Mouse (Mus musculus): ENCODE measurements at regions not wholly inside any gene's neighbourhood (a gene's known extent, or its start where the extent isn't known, plus 50 kb on each side); places are given as distances from the start of the nearest gene placed in this dataset.

DNA sequence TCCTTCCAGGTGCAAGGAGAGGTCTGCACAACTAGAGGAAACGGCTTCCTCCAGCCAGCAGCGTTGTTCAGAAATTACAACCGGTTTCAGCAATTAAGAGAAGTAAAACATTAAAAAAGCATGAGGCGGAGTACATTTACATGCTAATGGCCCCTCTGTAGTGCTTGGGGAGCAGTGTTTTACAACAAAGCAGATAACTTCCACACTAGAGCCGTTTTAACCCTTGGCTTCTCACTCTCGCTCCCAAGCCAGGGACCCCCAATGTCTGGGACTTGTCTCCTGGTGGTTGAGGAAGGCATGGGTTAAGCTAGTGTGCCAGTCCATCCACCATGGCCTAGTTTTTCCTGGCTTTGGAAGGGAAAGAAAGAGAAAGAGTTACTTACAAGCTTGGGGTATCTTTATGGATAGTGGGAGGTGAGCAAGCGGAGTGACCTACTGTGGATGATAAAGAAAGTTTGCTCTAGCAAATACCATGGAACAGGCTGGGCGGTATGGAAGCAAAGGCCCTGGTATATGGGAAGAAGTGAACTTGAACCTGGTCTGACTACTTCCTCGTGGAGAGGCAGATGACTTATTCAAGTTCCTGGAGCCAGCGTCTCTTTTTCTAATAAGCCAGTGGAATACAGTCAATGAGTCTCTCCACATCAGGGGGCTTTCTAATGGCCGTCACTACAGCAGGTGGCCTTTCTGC, 90.8 kb downstream of the Sox9 start:
- dilution Hi-C loops (cut with MboI; ENCODE audit: extremely low pct_ligation_motif_present, extremely low pct_unique_long_range_greater_than_20kb, low sequenced_read_pairs) (no loop called here), in situ Hi-C loops (cut with MboI; ENCODE audit: low pct_ligation_motif_present, low pct_unique_long_range_greater_than_20kb, low sequenced_read_pairs) (no loop called here)
- DNase-seq (ENCODE audit: extremely low read depth), result no peak

DNA sequence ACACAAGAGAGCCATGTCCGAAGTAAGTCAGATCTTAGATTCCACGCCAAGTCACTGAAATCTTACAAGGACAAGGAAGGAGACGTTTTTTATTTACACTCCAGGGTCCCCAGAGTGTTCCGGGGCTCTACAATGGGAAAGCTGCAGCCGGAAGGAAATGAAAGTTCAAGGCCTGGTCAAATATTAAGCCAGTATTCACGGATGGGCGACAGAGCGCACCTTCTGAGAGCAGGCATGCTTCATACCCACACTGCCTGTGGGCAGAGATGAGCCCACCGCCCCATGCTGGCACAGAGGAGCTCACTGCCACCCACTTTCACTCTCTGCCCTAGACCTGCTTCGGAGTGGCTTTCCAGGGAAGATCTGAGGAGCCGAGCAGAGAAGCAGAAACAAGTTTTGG, 92.2 kb downstream of the Sox9 start:
- no peak for DNase-seq (ENCODE audit: extremely low read depth)

More for the DNA sequence above, 90.8 kb downstream of the Sox9 start:
- TF ChIP-seq POLR2AphosphoS2 (IDR thresholded peaks at IDR 0.05; ENCODE audit: low read depth, low read length), result no peak
- TF ChIP-seq ZMIZ1 (IDR thresholded peaks at IDR 0.05; ENCODE audit: low read depth, low read length), result no peak
- TF ChIP-seq ETS1 (conservative IDR thresholded peaks at IDR 0.05; ENCODE audit: low read depth, low read length), result no peak
- TF ChIP-seq RAD21 (IDR thresholded peaks at IDR 0.05; ENCODE audit: low read depth, low read length), result no peak
- no peak for TF ChIP-seq HCFC1 (IDR thresholded peaks at IDR 0.05; ENCODE audit: low read depth, low read length)
- no peak for TF ChIP-seq MAFK (IDR thresholded peaks at IDR 0.05; ENCODE audit: insufficient replicate concordance, low read length)
- TF ChIP-seq KAT2A (IDR thresholded peaks at IDR 0.05; ENCODE audit: insufficient replicate concordance, low read length), result no peak
- TF ChIP-seq MAX (IDR thresholded peaks at IDR 0.05; ENCODE audit: low read length), result no peak
- no peak for TF ChIP-seq IRF4 (IDR thresholded peaks at IDR 0.05; ENCODE audit: low read depth, low read length)
- no peak for TF ChIP-seq NRF1 (IDR thresholded peaks at IDR 0.05; ENCODE audit: low read depth, low read length)
- TF ChIP-seq EP300 (IDR thresholded peaks at IDR 0.05; ENCODE audit: low read length), result no peak
- no peak for TF ChIP-seq ZKSCAN1 (IDR thresholded peaks at IDR 0.05; ENCODE audit: borderline replicate concordance, low read depth, low read length)
- TF ChIP-seq MAZ (IDR thresholded peaks at IDR 0.05; ENCODE audit: low read depth, low read length), result no peak
- TF ChIP-seq ELF1 (IDR thresholded peaks at IDR 0.05; ENCODE audit: low read depth, low read length), result no peak
- no peak for TF ChIP-seq USF1 (IDR thresholded peaks at IDR 0.05; ENCODE audit: low read depth, low read length)
- TF ChIP-seq POLR2A (IDR thresholded peaks at IDR 0.05; ENCODE audit: low read depth, low read length), result no peak
- TF ChIP-seq CHD2 (IDR thresholded peaks at IDR 0.05; ENCODE audit: low read length), result no peak
- no peak for TF ChIP-seq CHD1 (IDR thresholded peaks at IDR 0.05; ENCODE audit: low read depth, low read length)
- H3K27ac ChIP-seq (ENCODE audit: insufficient read depth, low read depth), result no peak overlapping the region
- no peaks in the 10 kb centered on the region for H3K4me1 ChIP-seq (ENCODE audit: control insufficient read depth in 1 of 2, insufficient read depth in 2 of 2)
- no peak overlapping the region for H3K4me2 ChIP-seq (ENCODE audit: insufficient read depth, low read depth, poor library complexity, severe bottlenecking)
- no peak overlapping the region for H3K4me3 ChIP-seq (replicated peaks in 1 of 3; ENCODE audit: low read depth in 2 of 3, low read length in 2 of 3, poor library complexity in 1 of 3)
- H3K27me3 ChIP-seq (replicated peaks), result no peaks in the 10 kb centered on the region
- H3K9ac ChIP-seq (ENCODE audit: insufficient read depth, low read depth), result no peak overlapping the region
- H3K36me3 ChIP-seq (replicated peaks in 1 of 2; ENCODE audit: control insufficient read depth in 1 of 2, insufficient read depth in 1 of 2, low read length in 1 of 2), result no peaks in the 10 kb centered on the region
- no peaks in the 10 kb centered on the region for H3K79me2 ChIP-seq (replicated peaks; ENCODE audit: control insufficient read depth, extremely low read depth, insufficient read depth, poor library complexity, severe bottlenecking)
- no peaks in the 10 kb centered on the region for H3K9me3 ChIP-seq (replicated peaks; ENCODE audit: low read length)

More for the DNA sequence above, 92.2 kb downstream of the Sox9 start:
- no peaks in the 10 kb centered on the region for H3K27me3 ChIP-seq (replicated peaks)
- no peaks in the 10 kb centered on the region for H3K79me2 ChIP-seq (replicated peaks; ENCODE audit: control insufficient read depth, extremely low read depth, insufficient read depth, poor library complexity, severe bottlenecking)
- dilution Hi-C loops (cut with MboI; ENCODE audit: extremely low pct_ligation_motif_present, extremely low pct_unique_long_range_greater_than_20kb, low sequenced_read_pairs), result no loop called here
- no peak for TF ChIP-seq ZMIZ1 (IDR thresholded peaks at IDR 0.05; ENCODE audit: low read depth, low read length)
- no peak for TF ChIP-seq POLR2A (IDR thresholded peaks at IDR 0.05; ENCODE audit: low read depth, low read length)
- TF ChIP-seq TCF12 (IDR thresholded peaks at IDR 0.05; ENCODE audit: low read depth, low read length), result no peak
- TF ChIP-seq ZKSCAN1 (IDR thresholded peaks at IDR 0.05; ENCODE audit: borderline replicate concordance, low read depth, low read length), result no peak
- no peak for TF ChIP-seq USF2 (conservative IDR thresholded peaks at IDR 0.05; ENCODE audit: low read depth, low read length)
- no peak for TF ChIP-seq PAX5 (IDR thresholded peaks at IDR 0.05; ENCODE audit: low read length)
- no peak for TF ChIP-seq MXI1 (IDR thresholded peaks at IDR 0.05; ENCODE audit: low read depth, low read length)
- no peak for TF ChIP-seq MAZ (IDR thresholded peaks at IDR 0.05; ENCODE audit: low read depth, low read length)
- TF ChIP-seq JUND (conservative IDR thresholded peaks at IDR 0.05; ENCODE audit: low read depth, low read length), result no peak
- TF ChIP-seq RCOR1 (conservative IDR thresholded peaks at IDR 0.05; ENCODE audit: low read depth, low read length), result no peak
- TF ChIP-seq IRF4 (IDR thresholded peaks at IDR 0.05; ENCODE audit: low read depth, low read length), result no peak
- TF ChIP-seq RAD21 (IDR thresholded peaks at IDR 0.05; ENCODE audit: low read depth, low read length), result no peak
- TF ChIP-seq POLR2AphosphoS2 (IDR thresholded peaks at IDR 0.05; ENCODE audit: low read depth, low read length), result no peak
- no peak for TF ChIP-seq TBP (conservative IDR thresholded peaks at IDR 0.05; ENCODE audit: low read depth, low read length)
- no peak for TF ChIP-seq USF1 (IDR thresholded peaks at IDR 0.05; ENCODE audit: low read depth, low read length)
- no peak for TF ChIP-seq SMC3 (IDR thresholded peaks at IDR 0.05; ENCODE audit: low read depth, low read length)
- TF ChIP-seq ZC3H11A (IDR thresholded peaks at IDR 0.05; ENCODE audit: low read depth, low read length), result no peak
- TF ChIP-seq CHD1 (IDR thresholded peaks at IDR 0.05; ENCODE audit: low read depth, low read length), result no peak
- H3K27ac ChIP-seq (ENCODE audit: insufficient read depth, low read depth), result no peak overlapping the region
- H3K4me3 ChIP-seq (replicated peaks in 1 of 3; ENCODE audit: low read depth in 2 of 3, low read length in 2 of 3, poor library complexity in 1 of 3), result no peak overlapping the region
- in situ Hi-C loops (cut with MboI; ENCODE audit: low pct_ligation_motif_present, low pct_unique_long_range_greater_than_20kb, low sequenced_read_pairs), result no loop called here
- no peak overlapping the region for H3K9ac ChIP-seq (ENCODE audit: insufficient read depth, low read depth)
- no peak overlapping the region for H3K4me2 ChIP-seq (ENCODE audit: insufficient read depth, low read depth, poor library complexity, severe bottlenecking)
- no peaks in the 10 kb centered on the region for H3K9me3 ChIP-seq (replicated peaks; ENCODE audit: low read length)
- H3K36me3 ChIP-seq (replicated peaks in 1 of 2; ENCODE audit: control insufficient read depth in 1 of 2, insufficient read depth in 1 of 2, low read length in 1 of 2), result no peaks in the 10 kb centered on the region
- H3K4me1 ChIP-seq (ENCODE audit: control insufficient read depth in 1 of 2, insufficient read depth in 2 of 2), result no peaks in the 10 kb centered on the region
